In genomic region chr1:20428370-20429055, GRCm38 (mm10) we compare ENCODE assay signal across 13 mouse cellular contexts.
DNase-seq lines count a peak whose midpoint lies in the region; ATAC-seq and TF ChIP-seq lines count a peak whose summit lies in the region.
"Had no signal": no experiment of that assay in that cellular context is flagged by ENCODE, and none has a peak within 500 bp of the region (broad histone marks: within the 10 kb centered on the region; RNA-seq: fewer than 3 reads in every experiment).

No protein-coding gene starts in this region.

- no peaks in the 10 kb centered on the region for H3K36me3 ChIP-seq in neural tube, embryonic 11.5 days (ENCODE audit: control insufficient read depth, insufficient read depth, low read length)
- no peaks in the 10 kb centered on the region for H3K36me3 ChIP-seq in midbrain, embryonic 10.5 days
- no peaks in the 10 kb centered on the region for H3K36me3 ChIP-seq in liver, postnatal 0 days (replicated peaks; ENCODE audit: insufficient read depth, low read length)
- no peaks in the 10 kb centered on the region for H3K36me3 ChIP-seq in liver, embryonic 11.5 days (ENCODE audit: control insufficient read depth, insufficient read depth, low read length)
- H3K36me3 ChIP-seq: heart, embryonic 15.5 days had no signal

- H3K27me3 ChIP-seq in neural tube, embryonic 11.5 days (ENCODE audit: control insufficient read depth, insufficient read depth, low read length) = no peaks in the 10 kb centered on the region
- H3K27me3 ChIP-seq in midbrain, embryonic 10.5 days (ENCODE audit: low read depth, poor library complexity, severe bottlenecking) = peaks cover 10% of the 10 kb centered on the region
- H3K27me3 ChIP-seq in liver, postnatal 0 days (ENCODE audit: insufficient read depth, low read length) = no peaks in the 10 kb centered on the region
- no peaks in the 10 kb centered on the region for H3K27me3 ChIP-seq in liver, embryonic 11.5 days (replicated peaks; ENCODE audit: control insufficient read depth, insufficient read depth, low read length)
- H3K27me3 ChIP-seq: heart, embryonic 15.5 days had no signal

- WGBS in neural tube, embryonic 11.5 days = 55% methylated on average over 12 of the region's 12 CpGs
- WGBS in midbrain, embryonic 10.5 days = 48% methylated on average over 12 of the region's 12 CpGs
- 72% methylated on average over 12 of the region's 12 CpGs for WGBS in liver, postnatal 0 days (ENCODE audit: insufficient replicate concordance)
- 83% methylated on average over 12 of the region's 12 CpGs for WGBS in liver, embryonic 11.5 days

- ATAC-seq in neural tube, embryonic 11.5 days (ENCODE audit: insufficient read depth, low FRiP score, low TSS enrichment) = peak; percentile 90
- ATAC-seq in liver, postnatal 0 days = no peak
- ATAC-seq in liver, embryonic 11.5 days (replicated peaks; ENCODE audit: low FRiP score) = no peak
- ATAC-seq: activated CD4-positive, CD25-positive, alpha-beta regulatory T cell, adult 4 months had no signal

- H3K9ac ChIP-seq in neural tube, embryonic 11.5 days (ENCODE audit: low read length) = no peak overlapping the region
- H3K9ac ChIP-seq in liver, postnatal 0 days (replicated peaks) = no peak overlapping the region
- H3K9ac ChIP-seq in liver, embryonic 11.5 days (ENCODE audit: low read depth, low read length) = no peak overlapping the region
- H3K9ac ChIP-seq: heart, embryonic 15.5 days had no signal

- TF ChIP-seq EP300 in liver, postnatal 0 days (IDR thresholded peaks at IDR 0.05; ENCODE audit: low read depth) = no peak

- peak; percentile 14 to 18 for DNase-seq in cerebellum, postnatal 14 days
- DNase-seq in cerebellum, adult 9-11 months = no peak
- DNase-seq in neural tube, embryonic 11.5 days (ENCODE audit: low spot score) = peak; percentile 48
- no peak for DNase-seq in neural tube, embryonic 10.5 days (ENCODE audit: extremely low spot score, low spot score)
- DNase-seq in midbrain, embryonic 10.5 days (ENCODE audit: low spot score) = peak; percentile 38
- no peak for DNase-seq in liver, postnatal 0 days
- DNase-seq in liver, embryonic 11.5 days (ENCODE audit: low spot score) = no peak
- DNase-seq in liver = no peak
- DNase-seq: kidney, postnatal 14 days; thymus, postnatal 14 days had no signal

- no peak for TF ChIP-seq CTCF in liver, postnatal 0 days (IDR thresholded peaks at IDR 0.05; ENCODE audit: low read depth)

- H3K27ac ChIP-seq in neural tube, embryonic 11.5 days (ENCODE audit: low read depth, low read length) = no peak overlapping the region
- H3K27ac ChIP-seq in midbrain, embryonic 10.5 days (replicated peaks) = no peak overlapping the region
- no peak overlapping the region for H3K27ac ChIP-seq in liver, postnatal 0 days (ENCODE audit: low read depth)
- H3K27ac ChIP-seq in liver, embryonic 11.5 days (ENCODE audit: low read depth, low read length) = no peak overlapping the region
- H3K27ac ChIP-seq: heart, embryonic 15.5 days; macrophage had no signal

- no peak overlapping the region for H3K4me3 ChIP-seq in neural tube, embryonic 11.5 days (ENCODE audit: low read depth, low read length)
- H3K4me3 ChIP-seq in midbrain, embryonic 10.5 days = no peak overlapping the region
- no peak overlapping the region for H3K4me3 ChIP-seq in liver, postnatal 0 days (ENCODE audit: low read depth, low read length)
- H3K4me3 ChIP-seq in liver, embryonic 11.5 days (ENCODE audit: low read depth, low read length) = no peak overlapping the region
- H3K4me3 ChIP-seq: heart, embryonic 15.5 days had no signal

- no peaks in the 10 kb centered on the region for H3K9me3 ChIP-seq in neural tube, embryonic 11.5 days (ENCODE audit: control insufficient read depth, low read length)
- H3K9me3 ChIP-seq in midbrain, embryonic 10.5 days (replicated peaks) = no peaks in the 10 kb centered on the region
- H3K9me3 ChIP-seq in liver, postnatal 0 days (ENCODE audit: low read length) = no peaks in the 10 kb centered on the region
- no peaks in the 10 kb centered on the region for H3K9me3 ChIP-seq in liver, embryonic 11.5 days (ENCODE audit: control insufficient read depth, low read length)
- H3K9me3 ChIP-seq: heart, embryonic 15.5 days had no signal

- H3K4me2 ChIP-seq in neural tube, embryonic 11.5 days (ENCODE audit: low read depth) = no peak overlapping the region
- no peak overlapping the region for H3K4me2 ChIP-seq in liver, postnatal 0 days (ENCODE audit: low read depth, low read length)
- H3K4me2 ChIP-seq in liver, embryonic 11.5 days = no peak overlapping the region
- H3K4me2 ChIP-seq: heart, embryonic 15.5 days had no signal

- no peaks in the 10 kb centered on the region for H3K4me1 ChIP-seq in neural tube, embryonic 11.5 days (ENCODE audit: control insufficient read depth, insufficient read depth, low read length)
- H3K4me1 ChIP-seq in midbrain, embryonic 10.5 days = peaks cover 12% of the 10 kb centered on the region
- H3K4me1 ChIP-seq in liver, postnatal 0 days (ENCODE audit: insufficient read depth) = no peaks in the 10 kb centered on the region
- no peaks in the 10 kb centered on the region for H3K4me1 ChIP-seq in liver, embryonic 11.5 days (replicated peaks; ENCODE audit: control insufficient read depth, insufficient read depth, low read length)
- H3K4me1 ChIP-seq: heart, embryonic 15.5 days had no signal

Comparison
In these comparisons a context has a peak if more than half of its experiments do, and no peak if none do; other contexts are left out.
1. DNase-seq: peak in cerebellum, postnatal 14 days (2 of 2), neural tube, embryonic 11.5 days (single experiment) and midbrain, embryonic 10.5 days (single experiment); none in cerebellum, adult 9-11 months (single experiment), neural tube, embryonic 10.5 days (single experiment), liver, postnatal 0 days (single experiment), liver, embryonic 11.5 days (single experiment) and liver (single experiment).